Mouse (Mus musculus): Measurements from ENCODE around the gene 9930111J21Rik2. TPM values are rescaled to one million over a fixed set of nuclear protein-coding genes. Genes with fewer than 3 reads are reported as not detected.
"Not testable (repeated sequence)": the region's sequence is repeated elsewhere in the genome, so short reads cannot be mapped to it uniquely, and the experiment has no call there.

9930111J21Rik2 gene
- polyA plus RNA-seq (2014; fragmentation: Nextera tagmentation; extraction: Ambion mirVana) = 0.04 and 0.46 TPM in 2 replicates

GRCm38 (mm10) chr11:49051093-49051891, at the start of gene 9930111J21Rik2:
TSS of gene 9930111J21Rik2 (minus strand) at chr11:49051242.
- ATAC-seq (ENCODE audit: low FRiP score, low TSS enrichment); H3K4me2 ChIP-seq (ENCODE audit: low read length); H3K27ac ChIP-seq (replicated peaks; ENCODE audit: low read depth, low read length); H3K4me3 ChIP-seq (replicated peaks; ENCODE audit: low read depth, low read length); H3K4me1 ChIP-seq (ENCODE audit: control insufficient read depth, insufficient read depth, low read length); H3K27me3 ChIP-seq (ENCODE audit: control insufficient read depth, insufficient read depth, low read length); H3K9ac ChIP-seq (replicated peaks; ENCODE audit: low read length); H3K9me3 ChIP-seq (ENCODE audit: control insufficient read depth, low read length); H3K36me3 ChIP-seq (ENCODE audit: control insufficient read depth, insufficient read depth, low read length); DNase-seq: not testable (repeated sequence)
- WGBS = 78% methylated on average over 1 of the region's 6 CpGs

- no peak overlapping the region for H3K4me2 ChIP-seq (ENCODE audit: low read length)
- no peak overlapping the region for H3K27ac ChIP-seq (replicated peaks; ENCODE audit: low read depth, low read length)
- WGBS = 86% methylated on average over 3 of the region's 3 CpGs
- no peaks in the 10 kb centered on the region for H3K27me3 ChIP-seq (ENCODE audit: control insufficient read depth, insufficient read depth, low read length)
- no peaks in the 10 kb centered on the region for H3K9me3 ChIP-seq (ENCODE audit: control insufficient read depth, low read length)
- H3K4me1 ChIP-seq (ENCODE audit: control insufficient read depth, insufficient read depth, low read length) = no peaks in the 10 kb centered on the region
- no peak for DNase-seq
- H3K4me3 ChIP-seq (replicated peaks; ENCODE audit: low read depth, low read length) = no peak overlapping the region
- no peak overlapping the region for H3K9ac ChIP-seq (replicated peaks; ENCODE audit: low read length)
- H3K36me3 ChIP-seq (ENCODE audit: control insufficient read depth, insufficient read depth, low read length) = no peaks in the 10 kb centered on the region
- no peak for ATAC-seq (ENCODE audit: low FRiP score, low TSS enrichment)
Measured at GRCm38 (mm10) chr11:49100409-49100808, 49.4 kb upstream of the 9930111J21Rik2 start.

- H3K27me3 ChIP-seq (ENCODE audit: control insufficient read depth, insufficient read depth, low read length) = no peaks in the 10 kb centered on the region
- H3K4me1 ChIP-seq (ENCODE audit: control insufficient read depth, insufficient read depth, low read length) = no peaks in the 10 kb centered on the region
- no peak for ATAC-seq (ENCODE audit: low FRiP score, low TSS enrichment)
- no peaks in the 10 kb centered on the region for H3K9me3 ChIP-seq (ENCODE audit: control insufficient read depth, low read length)
- H3K27ac ChIP-seq (replicated peaks; ENCODE audit: low read depth, low read length) = no peak overlapping the region
- DNase-seq = no peak
- H3K4me2 ChIP-seq (ENCODE audit: low read length) = no peak overlapping the region
- H3K36me3 ChIP-seq (ENCODE audit: control insufficient read depth, insufficient read depth, low read length) = no peaks in the 10 kb centered on the region
- no peak overlapping the region for H3K9ac ChIP-seq (replicated peaks; ENCODE audit: low read length)
- 79% methylated on average over 4 of the region's 4 CpGs for WGBS
- H3K4me3 ChIP-seq (replicated peaks; ENCODE audit: low read depth, low read length) = no peak overlapping the region
Measured at GRCm38 (mm10) chr11:49095367-49095766, 44.3 kb upstream of the 9930111J21Rik2 start.

GRCm38 (mm10) chr11:49093861-49094660, 43.0 kb upstream of the 9930111J21Rik2 start:
- ATAC-seq (ENCODE audit: low FRiP score, low TSS enrichment) = no peak
- H3K4me1 ChIP-seq (ENCODE audit: control insufficient read depth, insufficient read depth, low read length) = no peaks in the 10 kb centered on the region

GRCm38 (mm10) chr11:49092786-49093185, 41.7 kb upstream of the 9930111J21Rik2 start:
- 89% methylated on average over 2 of the region's 2 CpGs for WGBS
- no peak overlapping the region for H3K4me3 ChIP-seq (replicated peaks; ENCODE audit: low read depth, low read length)
- no peak for ATAC-seq (ENCODE audit: low FRiP score, low TSS enrichment)

More at GRCm38 (mm10) chr11:49093861-49094660, 43.0 kb upstream of the 9930111J21Rik2 start:
- DNase-seq = no peak
- Histone ChIP-seq H3K9ac (replicated peaks; ENCODE audit: low read length) (no peak overlapping the region), H3K36me3 (ENCODE audit: control insufficient read depth, insufficient read depth, low read length) (no peaks in the 10 kb centered on the region), H3K9me3 (ENCODE audit: control insufficient read depth, low read length) (no peaks in the 10 kb centered on the region), H3K4me2 (ENCODE audit: low read length) (no peak overlapping the region), H3K27ac (replicated peaks; ENCODE audit: low read depth, low read length) (no peak overlapping the region), H3K27me3 (ENCODE audit: control insufficient read depth, insufficient read depth, low read length) (no peaks in the 10 kb centered on the region), H3K4me3 (replicated peaks; ENCODE audit: low read depth, low read length) (no peak overlapping the region)
- 95% methylated on average over 6 of the region's 6 CpGs for WGBS

GRCm38 (mm10) chr11:49092053-49092586, 41.1 kb upstream of the 9930111J21Rik2 start:
- ATAC-seq (ENCODE audit: low FRiP score, low TSS enrichment) (no peak), DNase-seq (no peak)
- Histone ChIP-seq H3K4me2 (ENCODE audit: low read length) (no peak overlapping the region), H3K36me3 (ENCODE audit: control insufficient read depth, insufficient read depth, low read length) (no peaks in the 10 kb centered on the region), H3K27ac (replicated peaks; ENCODE audit: low read depth, low read length) (no peak overlapping the region), H3K9ac (replicated peaks; ENCODE audit: low read length) (no peak overlapping the region), H3K27me3 (ENCODE audit: control insufficient read depth, insufficient read depth, low read length) (no peaks in the 10 kb centered on the region), H3K9me3 (ENCODE audit: control insufficient read depth, low read length) (no peaks in the 10 kb centered on the region), H3K4me3 (replicated peaks; ENCODE audit: low read depth, low read length) (no peak overlapping the region), H3K4me1 (ENCODE audit: control insufficient read depth, insufficient read depth, low read length) (no peaks in the 10 kb centered on the region)
- 97% methylated on average over 1 of the region's 1 CpGs for WGBS

More at GRCm38 (mm10) chr11:49092786-49093185, 41.7 kb upstream of the 9930111J21Rik2 start:
- no peak overlapping the region for H3K27ac ChIP-seq (replicated peaks; ENCODE audit: low read depth, low read length)
- no peak overlapping the region for H3K4me2 ChIP-seq (ENCODE audit: low read length)
- H3K4me1 ChIP-seq (ENCODE audit: control insufficient read depth, insufficient read depth, low read length) = no peaks in the 10 kb centered on the region
- H3K9me3 ChIP-seq (ENCODE audit: control insufficient read depth, low read length) = no peaks in the 10 kb centered on the region
- DNase-seq = no peak
- H3K27me3 ChIP-seq (ENCODE audit: control insufficient read depth, insufficient read depth, low read length) = no peaks in the 10 kb centered on the region
- no peak overlapping the region for H3K9ac ChIP-seq (replicated peaks; ENCODE audit: low read length)
- no peaks in the 10 kb centered on the region for H3K36me3 ChIP-seq (ENCODE audit: control insufficient read depth, insufficient read depth, low read length)

GRCm38 (mm10) chr11:49091171-49091570, 40.1 kb upstream of the 9930111J21Rik2 start:
- H3K9ac ChIP-seq (replicated peaks; ENCODE audit: low read length) = no peak overlapping the region
- no peak for DNase-seq
- no peaks in the 10 kb centered on the region for H3K27me3 ChIP-seq (ENCODE audit: control insufficient read depth, insufficient read depth, low read length)
- H3K4me2 ChIP-seq (ENCODE audit: low read length) = no peak overlapping the region
- no peak overlapping the region for H3K27ac ChIP-seq (replicated peaks; ENCODE audit: low read depth, low read length)
- H3K36me3 ChIP-seq (ENCODE audit: control insufficient read depth, insufficient read depth, low read length) = no peaks in the 10 kb centered on the region
- ATAC-seq (ENCODE audit: low FRiP score, low TSS enrichment) = no peak
- 78% methylated on average over 4 of the region's 4 CpGs for WGBS
- H3K4me3 ChIP-seq (replicated peaks; ENCODE audit: low read depth, low read length) = no peak overlapping the region
- H3K9me3 ChIP-seq (ENCODE audit: control insufficient read depth, low read length) = no peaks in the 10 kb centered on the region
- H3K4me1 ChIP-seq (ENCODE audit: control insufficient read depth, insufficient read depth, low read length) = no peaks in the 10 kb centered on the region

- H3K36me3 ChIP-seq (ENCODE audit: control insufficient read depth, insufficient read depth, low read length) = no peaks in the 10 kb centered on the region
Measured at GRCm38 (mm10) chr11:49090551-49090950, 39.5 kb upstream of the 9930111J21Rik2 start.

More at GRCm38 (mm10) chr11:49090551-49090950, 39.5 kb upstream of the 9930111J21Rik2 start:
- DNase-seq = no peak
- no peak overlapping the region for H3K4me3 ChIP-seq (replicated peaks; ENCODE audit: low read depth, low read length)
- 88% methylated on average over 5 of the region's 5 CpGs for WGBS
- no peak overlapping the region for H3K27ac ChIP-seq (replicated peaks; ENCODE audit: low read depth, low read length)
- H3K27me3 ChIP-seq (ENCODE audit: control insufficient read depth, insufficient read depth, low read length) = no peaks in the 10 kb centered on the region
- H3K9me3 ChIP-seq (ENCODE audit: control insufficient read depth, low read length) = no peaks in the 10 kb centered on the region
- no peak overlapping the region for H3K9ac ChIP-seq (replicated peaks; ENCODE audit: low read length)
- ATAC-seq (ENCODE audit: low FRiP score, low TSS enrichment) = no peak
- no peaks in the 10 kb centered on the region for H3K4me1 ChIP-seq (ENCODE audit: control insufficient read depth, insufficient read depth, low read length)
- no peak overlapping the region for H3K4me2 ChIP-seq (ENCODE audit: low read length)
